Mouse (Mus musculus) heart, embryonic 11.5 days (tissue): Measurements from ENCODE around the gene Caly. TPM values are rescaled to one million over a fixed set of nuclear protein-coding genes. Genes with fewer than 3 reads are reported as not detected.

Experiments used
- ATAC-seq: fragments of 200-750 bp; cut with Nextera tagmentation; replicated peaks from 2 replicates; pipeline ENCODE4 v1.8.0; 2017; ENCODE audit warnings: moderate library complexity; ENCODE audit not compliant: insufficient number of reproducible peaks, low FRiP score, low TSS enrichment
- H3K27ac ChIP-seq: fragments of 300-500 bp; sonication (generic); 2 replicates; pipeline ENCODE4 v1.5.1; 2014; ENCODE audit warnings: mild to moderate bottlenecking, low read depth, low read length
- H3K27me3 ChIP-seq: fragments of 300-500 bp; sonication (generic); 2 replicates; pipeline ENCODE4 v1.6.1; 2014; ENCODE audit warnings: mild to moderate bottlenecking, low read length, mixed read lengths; ENCODE audit not compliant: control insufficient read depth, insufficient read depth
- H3K36me3 ChIP-seq: fragments of 300-500 bp; sonication (generic); 2 replicates; pipeline ENCODE4 v1.6.1; 2014; ENCODE audit warnings: mild to moderate bottlenecking, low read length, moderate library complexity, mixed read lengths; ENCODE audit not compliant: control insufficient read depth, insufficient read depth
- H3K4me1 ChIP-seq: fragments of 300-500 bp; sonication (generic); 2 replicates; pipeline ENCODE4 v1.6.1; 2014; ENCODE audit warnings: low read length; ENCODE audit not compliant: control insufficient read depth, insufficient read depth
- H3K4me2 ChIP-seq: fragments of 300-500 bp; sonication (generic); 2 replicates; pipeline ENCODE4 v1.6.1; 2014; ENCODE audit warnings: mild to moderate bottlenecking, moderate library complexity
- H3K4me3 ChIP-seq: fragments of 300-500 bp; sonication (generic); 2 replicates; pipeline ENCODE4 v1.5.1; 2014; ENCODE audit warnings: low read depth, low read length
- H3K9ac ChIP-seq: fragments of 300-500 bp; sonication (generic); 2 replicates; pipeline ENCODE4 v1.6.1; 2014; ENCODE audit warnings: mild to moderate bottlenecking, low read depth, low read length, moderate library complexity
- H3K9me3 ChIP-seq: fragments of 300-500 bp; sonication (generic); replicated peaks from 2 replicates; pipeline ENCODE4 v1.6.1; 2016; ENCODE audit warnings: low read length; ENCODE audit not compliant: control insufficient read depth
- WGBS: fragments of 180-500 bp; shearing (Covaris S2); extraction: QIAGEN DNeasy Blood & Tissue Kit; methylation state at CpG from one replicate; pipeline ENCODE4 v1.1.7; 2014; ENCODE audit not compliant: insufficient replicate concordance; 5-methylcytosine and 5-hydroxymethylcytosine counted together
- polyA plus RNA-seq: library from polyadenylated mRNA; unstranded; fragments of >200 nt; fragmentation: Nextera tagmentation; extraction: Ambion mirVana; gene quantifications from 2 replicates; pipeline ENCODE4 v1.2.1, GENCODE M21; 2014

Caly gene
- polyA plus RNA-seq, 1 experiment from 2014 or later, result 0.54 TPM

DNA sequence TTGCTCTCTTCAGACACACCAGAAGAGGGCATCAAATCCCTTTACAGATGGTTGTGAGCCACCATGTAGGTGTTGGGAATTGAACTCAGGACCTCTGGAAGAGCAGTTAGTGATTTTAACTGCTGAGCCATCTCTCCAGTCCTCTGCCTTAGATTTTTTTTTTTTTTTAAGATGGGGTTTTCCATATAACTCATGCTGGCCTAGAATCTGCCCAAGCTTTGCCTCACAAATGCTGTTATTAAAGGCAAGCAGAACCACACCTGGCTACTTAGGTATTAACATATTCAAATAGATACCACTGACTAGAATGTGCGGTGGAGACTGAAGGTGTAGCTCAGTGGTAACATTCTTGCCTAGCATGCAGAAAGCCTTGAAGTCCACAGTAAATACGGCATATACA lies 38.1 kb upstream of the Caly start:
- peaks cover 1% of the 10 kb centered on the region; the same call in 1 of the 2 replicates for H3K4me1 ChIP-seq
- ATAC-seq, result no peak
- no peak overlapping the region for H3K4me2 ChIP-seq
- H3K36me3 ChIP-seq, result no peaks in the 10 kb centered on the region
- no peaks in the 10 kb centered on the region for H3K27me3 ChIP-seq
- 87% methylated on average over 2 of the region's 2 CpGs for WGBS
- no peak overlapping the region for H3K27ac ChIP-seq
- H3K4me3 ChIP-seq, result no peak overlapping the region
- H3K9ac ChIP-seq, result no peak overlapping the region
- H3K9me3 ChIP-seq, result no peaks in the 10 kb centered on the region

DNA sequence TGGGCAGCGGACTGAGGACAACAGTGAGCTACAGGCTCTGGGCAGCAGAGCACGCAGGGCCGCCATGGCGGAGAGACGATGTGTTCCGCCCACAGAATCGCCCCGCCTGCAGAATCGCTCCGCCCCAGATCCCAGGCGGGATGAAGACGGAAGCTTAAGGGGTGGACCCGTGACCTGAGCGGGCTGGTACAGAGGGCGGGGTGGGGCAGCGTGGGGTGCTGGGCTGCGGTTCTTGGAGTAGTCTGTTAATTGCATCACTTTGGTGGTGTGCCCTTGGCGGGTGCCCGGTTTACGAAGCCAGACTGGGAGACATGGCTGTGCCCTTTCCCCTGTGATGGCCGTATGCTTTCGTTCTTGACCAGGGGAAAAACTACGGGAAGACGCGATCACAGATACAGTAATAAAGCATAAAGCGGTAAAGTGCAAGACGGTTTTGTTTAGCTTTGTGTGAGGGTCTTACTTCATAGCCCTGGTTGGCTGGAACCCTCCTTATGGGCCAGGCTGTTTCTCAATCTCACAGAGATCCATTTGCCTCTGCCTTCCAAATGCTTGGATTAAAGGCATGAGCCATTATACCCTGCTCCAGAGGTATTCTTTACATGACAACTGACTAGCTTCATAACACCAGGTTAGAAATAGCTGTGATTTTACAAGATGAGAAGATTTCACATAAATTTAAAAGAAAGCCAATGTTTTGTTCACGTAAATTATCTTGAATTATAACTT lies 34.1 kb upstream of the Caly start, which contains the start of gene Echs1:
Gene Echs1 (minus strand): TSS at position 148 of the 726 bp plus-strand sequence.
- Histone ChIP-seq H3K4me3 (peak within 1 kb of the TSS; percentile 80), H3K4me2 (peak within 1 kb of the TSS; percentile 93), H3K27me3 (no peaks in the 10 kb centered on the region), H3K9ac (peak within 1 kb of the TSS; percentile 92), H3K36me3 (peaks cover 4% of the 10 kb centered on the region; the same call in 1 of the 2 replicates), H3K9me3 (no peaks in the 10 kb centered on the region), H3K4me1 (peaks cover 3% of the 10 kb centered on the region; the same call in 1 of the 2 replicates), H3K27ac (peak within 1 kb of the TSS; percentile 79)
- ATAC-seq, result peak; percentile 97
- WGBS, result 4% methylated on average over 28 of the region's 28 CpGs

- no peaks in the 10 kb centered on the region for H3K9me3 ChIP-seq
- peak within 1 kb of the TSS; percentile 93 for H3K4me2 ChIP-seq
- H3K4me1 ChIP-seq, result peaks cover 3% of the 10 kb centered on the region; the same call in 1 of the 2 replicates
- H3K36me3 ChIP-seq, result peaks cover 10% of the 10 kb centered on the region
- peak within 1 kb of the TSS; percentile 80 for H3K4me3 ChIP-seq
- peak; percentile 77 for ATAC-seq
- no peaks in the 10 kb centered on the region for H3K27me3 ChIP-seq
- WGBS, result 2% methylated on average over 23 of the region's 23 CpGs
- peak within 1 kb of the TSS; percentile 92 for H3K9ac ChIP-seq
- peak within 1 kb of the TSS; percentile 79 for H3K27ac ChIP-seq
Observed at GRCm38 (mm10) chr7:140115583-140116328, 33.4 kb upstream of the Caly start, which contains the start of gene Paox. Paox (plus strand) TSS chr7:140115799.

GRCm38 (mm10) chr7:140111943-140112342 lies 29.6 kb upstream of the Caly start:
- peaks cover 20% of the 10 kb centered on the region for H3K36me3 ChIP-seq
- no peak overlapping the region for H3K4me2 ChIP-seq
- no peak for ATAC-seq
- H3K9ac ChIP-seq, result no peak overlapping the region
- H3K4me1 ChIP-seq, result peaks cover 3% of the 10 kb centered on the region; the same call in 1 of the 2 replicates
- 65% methylated on average over 3 of the region's 3 CpGs for WGBS
- no peaks in the 10 kb centered on the region for H3K9me3 ChIP-seq
- H3K27ac ChIP-seq, result no peak overlapping the region
- H3K4me3 ChIP-seq, result no peak overlapping the region
- no peaks in the 10 kb centered on the region for H3K27me3 ChIP-seq

GRCm38 (mm10) chr7:140104009-140104408 lies 21.7 kb upstream of the Caly start:
- H3K27ac ChIP-seq, result no peak overlapping the region
- WGBS, result 77% methylated on average over 4 of the region's 4 CpGs
- no peak overlapping the region for H3K9ac ChIP-seq
- no peaks in the 10 kb centered on the region for H3K27me3 ChIP-seq
- ATAC-seq, result no peak
- no peak overlapping the region for H3K4me2 ChIP-seq
- H3K4me1 ChIP-seq, result peaks cover 5% of the 10 kb centered on the region
- no peak overlapping the region for H3K4me3 ChIP-seq
- peaks cover 4% of the 10 kb centered on the region; the same call in 1 of the 2 replicates for H3K36me3 ChIP-seq
- no peaks in the 10 kb centered on the region for H3K9me3 ChIP-seq

DNA sequence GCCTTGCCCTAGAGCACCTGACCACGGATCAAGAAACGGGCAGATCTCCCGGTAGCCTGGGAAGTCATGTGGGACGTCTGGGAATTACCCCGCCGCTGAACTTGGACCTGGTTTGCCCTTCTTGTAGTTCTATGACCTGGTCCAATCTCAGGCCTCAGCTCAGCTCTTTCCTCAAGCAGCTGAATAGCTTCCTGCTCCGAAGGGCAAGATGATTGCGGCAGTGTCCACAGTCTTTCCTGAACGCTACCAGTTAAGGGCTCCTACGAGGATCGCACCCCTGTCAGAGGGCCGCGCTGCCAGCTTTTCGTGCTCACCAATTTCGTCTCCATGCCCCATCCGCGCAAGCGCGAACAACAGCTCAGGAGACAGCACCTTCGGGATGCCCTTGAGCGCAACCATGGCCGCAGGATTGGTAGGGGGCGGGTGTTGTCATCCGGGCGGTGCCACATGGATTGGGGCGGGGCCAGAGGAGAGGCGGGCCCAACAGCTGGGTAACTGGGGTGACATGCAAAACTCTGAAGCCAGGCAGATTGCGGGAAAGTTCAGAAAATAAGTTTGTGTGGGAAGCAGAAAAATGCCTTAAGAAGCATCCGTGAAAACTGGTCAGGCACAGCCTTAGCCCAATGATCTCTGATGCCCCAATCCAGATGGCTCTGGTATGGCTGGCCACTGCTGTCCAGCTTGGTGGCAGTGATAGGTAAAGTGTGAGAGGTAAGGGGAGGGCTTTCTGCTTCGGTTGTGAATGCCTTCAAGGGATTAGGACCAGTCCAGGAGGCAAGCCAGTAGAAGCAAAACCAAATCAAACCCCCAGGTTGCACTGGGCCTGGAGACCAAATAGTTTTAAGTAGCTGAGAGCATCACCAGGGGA lies 19.9 kb upstream of the Caly start, which contains the start of gene Fuom:
Gene Fuom (minus strand): TSS at position 449 of the 868 bp plus-strand sequence.
- 1% methylated on average over 30 of the region's 30 CpGs for WGBS
- H3K9me3 ChIP-seq, result no peaks in the 10 kb centered on the region
- H3K36me3 ChIP-seq, result peaks cover 4% of the 10 kb centered on the region; the same call in 1 of the 2 replicates
- H3K9ac ChIP-seq, result peak within 1 kb of the TSS; percentile 82
- H3K4me1 ChIP-seq, result peaks cover 5% of the 10 kb centered on the region
- peak within 1 kb of the TSS; percentile 82 for H3K4me2 ChIP-seq
- H3K27ac ChIP-seq, result peak within 1 kb of the TSS; percentile 73; the same call in 1 of the 2 replicates
- ATAC-seq, result peak; percentile 82
- no peaks in the 10 kb centered on the region for H3K27me3 ChIP-seq
- H3K4me3 ChIP-seq, result peak within 1 kb of the TSS; percentile 52

DNA sequence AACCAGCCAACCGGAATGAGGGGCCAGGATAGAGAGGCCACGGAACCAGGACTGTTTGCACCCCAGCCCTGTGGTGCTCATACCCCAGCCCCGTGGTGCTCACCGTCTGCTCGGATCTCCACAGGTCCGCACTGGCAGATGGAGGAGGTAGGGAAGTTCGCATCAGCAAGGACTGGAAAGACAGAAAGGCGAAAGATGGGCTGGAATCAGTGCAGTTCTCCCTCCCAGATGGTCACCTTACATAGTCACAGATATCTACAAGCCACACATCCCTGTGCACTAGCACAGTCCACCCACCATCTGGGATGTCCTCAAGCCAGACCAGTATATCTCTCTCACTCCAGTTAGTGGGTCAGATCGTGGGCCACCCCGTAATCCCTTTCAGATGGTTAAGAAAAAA lies 19.1 kb upstream of the Caly start:
- Histone ChIP-seq H3K4me1 (peaks cover 5% of the 10 kb centered on the region), H3K4me3 (peak overlapping the region; percentile 52), H3K4me2 (peak overlapping the region; percentile 82), H3K27me3 (no peaks in the 10 kb centered on the region), H3K27ac (no peak overlapping the region), H3K9ac (peak overlapping the region; percentile 82), H3K36me3 (peaks cover 4% of the 10 kb centered on the region; the same call in 1 of the 2 replicates), H3K9me3 (no peaks in the 10 kb centered on the region)
- ATAC-seq, result no peak
- 72% methylated on average over 10 of the region's 10 CpGs for WGBS

- 52% methylated on average over 1 of the region's 1 CpGs for WGBS
Observed at GRCm38 (mm10) chr7:140098466-140098865, 16.1 kb upstream of the Caly start.

More at GRCm38 (mm10) chr7:140098466-140098865, 16.1 kb upstream of the Caly start:
- Histone ChIP-seq H3K36me3 (no peaks in the 10 kb centered on the region), H3K4me3 (no peak overlapping the region), H3K27me3 (no peaks in the 10 kb centered on the region), H3K9ac (no peak overlapping the region), H3K4me1 (peaks cover 5% of the 10 kb centered on the region), H3K27ac (no peak overlapping the region), H3K9me3 (no peaks in the 10 kb centered on the region), H3K4me2 (no peak overlapping the region)
- no peak for ATAC-seq
